Mouse (Mus musculus) liver, adult 2 months (tissue): Measurements from ENCODE around the gene Ipo9.

ENCODE experiments used
- CTCF ChIP-seq: fragments of 200-500 bp; IDR thresholded peaks from 2 replicates; pipeline ENCODE4 v1.5.1; 2011; ENCODE audit warnings: low read depth, low read length, control low read depth
- POLR2A ChIP-seq: fragments of 200-500 bp; IDR thresholded peaks from 2 replicates; pipeline ENCODE4 v1.6.1; 2011; ENCODE audit warnings: low read length, control low read depth; ENCODE audit not compliant: insufficient read depth; ENCODE audit errors: extremely low read depth

- TF ChIP-seq CTCF = no peak
- no peak for TF ChIP-seq POLR2A
Observed at GRCm38 (mm10) chr1:135405356-135405755, 24.9 kb downstream of the Ipo9 start.
